Mouse (Mus musculus) left cerebral cortex, adult 18-20 months (tissue): ENCODE data around the gene Ccdc85c. TPM values are rescaled to one million over a fixed set of nuclear protein-coding genes. Genes with fewer than 3 reads are reported as not detected.
A peak's percentile ranks its signal among the peaks of the same experiment; 100 is the strongest.

Experiments used
- DNase-seq, 2 experiments: peaks; one replicate each; pipeline ENCODE4 v3.0.0; 2021 to 2022; ENCODE audit warnings: low spot score in 2 of 2, mixed read lengths in 1 of 2
- total RNA-seq, 2 experiments: library from RNA; stranded (reverse); gene quantifications; 2 replicates each; pipeline ENCODE4 v1.2.3; 2021

Ccdc85c gene
- total RNA-seq, 2 experiments from 2014 or later = 75.6 to 77.6 TPM

- peak; percentile 96 to 99 for DNase-seq
Measured at GRCm38 (mm10) chr12:108179321-108180266, 95.6 kb downstream of the Ccdc85c start, which contains the start of gene Ccnk. Gene Ccnk (plus strand): TSS chr12:108179579.

- DNase-seq = no peak
Measured at GRCm38 (mm10) chr12:108179246-108179320, 96.1 kb downstream of the Ccdc85c start, which contains the start of gene Setd3. Gene Setd3 (minus strand): TSS chr12:108179314.

GRCm38 (mm10) chr12:108178331-108179245 is 96.6 kb downstream of the Ccdc85c start:
- peak; percentile 63 to 78 for DNase-seq

- DNase-seq = no peak
Measured at GRCm38 (mm10) chr12:108176366-108176765, 98.9 kb downstream of the Ccdc85c start.

- DNase-seq = no peak
Measured at GRCm38 (mm10) chr12:108174606-108175505, 100.4 kb downstream of the Ccdc85c start.

GRCm38 (mm10) chr12:108172639-108173038 is 102.6 kb downstream of the Ccdc85c start:
- no peak for DNase-seq

GRCm38 (mm10) chr12:108171336-108171735 is 103.9 kb downstream of the Ccdc85c start:
- no peak for DNase-seq

GRCm38 (mm10) chr12:108170467-108170866 is 104.8 kb downstream of the Ccdc85c start:
- DNase-seq = no peak

- DNase-seq = no peak
Measured at GRCm38 (mm10) chr12:108168909-108169308, 106.3 kb downstream of the Ccdc85c start.

GRCm38 (mm10) chr12:108163706-108164105 is 111.5 kb downstream of the Ccdc85c start:
- DNase-seq = no peak

- DNase-seq = peak in 1 of 2 experiments; percentile 22
Measured at GRCm38 (mm10) chr12:108162036-108162435, 113.2 kb downstream of the Ccdc85c start.

GRCm38 (mm10) chr12:108159863-108160262 is 115.4 kb downstream of the Ccdc85c start:
- DNase-seq = no peak

Other genes with a start within 250 kb of the Ccdc85c start
- 100 to 1,000 TPM; 178 to 186 TPM for gene Setd3, start 96.1 kb downstream of the Ccdc85c start, total RNA-seq
- gene Ccnk, start 95.8 kb downstream of the Ccdc85c start, total RNA-seq = 10 to 100 TPM; 30.3 to 34.3 TPM
- 1 to 10 TPM; 7.9 to 9.0 TPM for gene Hhipl1, start 30.8 kb upstream of the Ccdc85c start, total RNA-seq
- gene Cyp46a1, start 59.0 kb upstream of the Ccdc85c start, total RNA-seq = 100 to 1,000 TPM; 259 to 273 TPM
- 10 to 100 TPM; 60.4 to 64.1 TPM for gene Eml1, start 95.5 kb upstream of the Ccdc85c start, total RNA-seq